Mouse (Mus musculus) thymus, adult 2 months (tissue): ENCODE data around the gene 1190005I06Rik. TPM values are rescaled to one million over a fixed set of nuclear protein-coding genes. Genes with fewer than 3 reads are reported as not detected.

Source experiments
- DNase-seq: peaks from one replicate; pipeline ENCODE4 v3.0.0; 2021
- H3K27ac ChIP-seq: fragments of 200-500 bp; 2 replicates; pipeline ENCODE4 v1.5.1; 2012; ENCODE audit warnings: low read length, control low read depth; ENCODE audit not compliant: control insufficient read depth, insufficient read depth
- H3K27me3 ChIP-seq: fragments of 200-500 bp; 2 replicates; pipeline ENCODE4 v1.6.1; 2012; ENCODE audit warnings: mild to moderate bottlenecking, low read length, moderate library complexity, mixed read lengths; ENCODE audit not compliant: control insufficient read depth, insufficient read depth
- H3K36me3 ChIP-seq: fragments of 200-500 bp; 2 replicates; pipeline ENCODE4 v1.6.1; 2012; ENCODE audit warnings: mild to moderate bottlenecking, low read length, moderate library complexity; ENCODE audit not compliant: control insufficient read depth, insufficient read depth
- H3K4me1 ChIP-seq: fragments of 200-500 bp; replicated peaks from 2 replicates; pipeline ENCODE4 v1.6.1; 2012; ENCODE audit warnings: low read length; ENCODE audit not compliant: control insufficient read depth, insufficient read depth
- H3K4me3 ChIP-seq: fragments of 200-500 bp; 2 replicates; pipeline ENCODE4 v1.5.1; 2012; ENCODE audit warnings: mild to moderate bottlenecking, low read length, control low read depth, moderate library complexity; ENCODE audit not compliant: control insufficient read depth, insufficient read depth
- CTCF ChIP-seq: fragments of 200-500 bp; IDR thresholded peaks from 2 replicates; pipeline ENCODE4 v1.5.1; 2012; ENCODE audit warnings: mild to moderate bottlenecking, control low read depth, low read length, moderate library complexity, borderline replicate concordance; ENCODE audit not compliant: control insufficient read depth, poor library complexity, insufficient read depth; ENCODE audit errors: extremely low read depth
- POLR2A ChIP-seq: fragments of 200-500 bp; IDR thresholded peaks from 2 replicates; pipeline ENCODE4 v1.6.1; 2012; ENCODE audit warnings: mild to moderate bottlenecking, low read length, control low read depth, moderate library complexity; ENCODE audit not compliant: control insufficient read depth, poor library complexity, insufficient read depth; ENCODE audit errors: extremely low read depth
- WGBS: fragments of 180-500 bp; shearing (Covaris S2); methylation state at CpG from one replicate; pipeline ENCODE4 v1.1.7; 2018; 5-methylcytosine and 5-hydroxymethylcytosine counted together
- polyA plus RNA-seq: library from polyadenylated mRNA; depleted of rRNA; stranded (reverse); fragments of >200 nt; gene quantifications from 2 replicates; pipeline ENCODE4 v1.2.3, GENCODE M21; 2012

1190005I06Rik gene
- polyA plus RNA-seq, 1 experiment, result 5.6 TPM

DNA sequence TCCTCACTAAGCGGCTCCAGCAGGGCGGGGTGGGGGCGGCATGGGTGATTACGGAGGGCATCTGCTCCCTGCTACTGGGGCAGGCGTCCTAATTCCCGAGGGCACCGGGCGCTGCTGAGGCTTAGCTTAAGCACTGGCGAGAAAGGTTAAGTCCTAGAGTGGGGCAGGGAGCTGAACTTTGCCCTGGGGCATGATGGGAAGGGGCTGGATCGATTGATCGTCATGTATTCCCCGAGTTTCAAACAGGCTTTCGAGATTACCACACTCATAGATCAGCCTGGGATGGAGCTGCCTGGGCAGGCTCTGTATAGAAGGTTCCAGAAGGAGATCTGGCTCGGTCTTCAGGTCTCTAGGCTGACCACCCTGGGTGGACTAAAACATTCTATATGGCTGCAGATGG, 25.3 kb downstream of the 1190005I06Rik start:
- no peak for TF ChIP-seq POLR2A
- TF ChIP-seq CTCF, result no peak
- Histone ChIP-seq H3K4me3 (no peak overlapping the region), H3K36me3 (no peaks in the 10 kb centered on the region), H3K4me1 (no peaks in the 10 kb centered on the region), H3K27ac (no peak overlapping the region), H3K27me3 (no peaks in the 10 kb centered on the region)
- no peak for DNase-seq
- 97% methylated on average over 14 of the region's 14 CpGs for WGBS

DNA sequence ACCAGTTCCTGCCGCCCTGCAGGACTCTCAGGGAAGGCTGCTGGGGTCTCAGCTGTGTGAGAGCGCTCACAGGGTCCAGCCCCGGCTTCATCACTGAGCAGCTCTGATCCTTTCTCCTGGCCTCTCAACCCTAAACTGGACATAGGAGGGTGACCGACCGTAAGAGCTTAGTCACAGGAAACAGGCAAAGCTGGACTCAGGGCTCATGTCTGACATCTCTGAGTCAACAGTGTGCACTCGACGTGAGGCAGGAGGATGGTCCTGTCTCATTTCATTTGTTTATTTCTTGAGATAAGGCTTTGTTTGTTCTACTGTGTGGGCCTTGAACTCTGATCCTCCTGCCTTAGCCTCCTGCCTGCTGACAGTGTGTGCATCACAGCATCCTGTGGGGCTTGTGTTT, 27.0 kb downstream of the 1190005I06Rik start:
- WGBS, result 91% methylated on average over 7 of the region's 7 CpGs
- no peak overlapping the region for H3K27ac ChIP-seq
- DNase-seq, result no peak

DNA sequence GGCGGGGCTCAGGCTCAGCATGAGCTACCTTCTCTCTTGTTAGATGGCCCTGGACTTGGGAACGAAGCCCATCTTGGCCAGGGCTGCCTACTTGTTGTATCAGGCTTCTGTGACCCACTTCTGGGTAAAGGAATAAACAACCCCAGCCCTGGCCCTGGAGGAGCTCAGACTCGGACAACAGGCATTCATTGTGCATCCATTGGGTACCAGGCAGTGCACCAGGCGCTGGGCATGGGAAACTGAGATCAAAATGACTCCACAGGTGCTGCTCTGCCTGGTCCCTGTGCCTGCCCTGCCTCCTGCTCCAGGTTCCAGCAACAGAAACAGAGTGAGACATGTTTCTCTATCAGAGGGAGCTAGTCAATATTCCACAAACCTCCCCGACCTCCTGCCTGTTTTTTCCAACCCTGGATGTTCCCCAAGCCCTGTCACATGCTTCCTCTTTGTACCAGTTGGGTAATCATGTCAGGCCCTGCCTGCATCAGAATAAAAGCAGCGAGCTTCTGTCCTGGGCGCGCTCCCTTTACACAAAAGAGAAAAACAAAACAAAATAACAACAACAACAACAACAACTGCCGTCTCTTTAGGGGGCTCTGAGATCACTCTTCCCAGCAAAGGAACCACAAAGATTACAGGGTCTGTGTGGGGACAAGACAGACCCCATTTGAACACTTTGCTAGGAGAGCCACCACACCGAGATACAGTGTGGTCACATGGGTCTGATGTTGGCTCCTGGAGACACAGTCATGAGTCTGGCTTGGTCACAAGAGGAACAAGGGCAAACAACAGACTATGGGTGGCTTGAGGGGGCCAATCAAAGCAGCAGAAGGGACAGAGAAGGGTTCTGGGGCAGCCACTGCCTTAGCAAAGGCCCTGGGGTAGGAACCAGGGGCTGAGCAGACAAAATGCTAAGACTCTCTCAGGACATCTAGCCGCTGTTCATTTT, 27.9 kb downstream of the 1190005I06Rik start:
- DNase-seq, result no peak
- 83% methylated on average over 11 of the region's 11 CpGs for WGBS
- no peaks in the 10 kb centered on the region for H3K27me3 ChIP-seq
- no peak overlapping the region for H3K27ac ChIP-seq
- no peaks in the 10 kb centered on the region for H3K4me1 ChIP-seq
- TF ChIP-seq POLR2A (no peak), CTCF (no peak)
- no peak overlapping the region for H3K4me3 ChIP-seq
- no peaks in the 10 kb centered on the region for H3K36me3 ChIP-seq

More for the DNA sequence above, 27.0 kb downstream of the 1190005I06Rik start:
- Histone ChIP-seq H3K4me1 (no peaks in the 10 kb centered on the region), H3K27me3 (no peaks in the 10 kb centered on the region), H3K4me3 (no peak overlapping the region), H3K36me3 (no peaks in the 10 kb centered on the region)
- TF ChIP-seq POLR2A (no peak), CTCF (no peak)

DNA sequence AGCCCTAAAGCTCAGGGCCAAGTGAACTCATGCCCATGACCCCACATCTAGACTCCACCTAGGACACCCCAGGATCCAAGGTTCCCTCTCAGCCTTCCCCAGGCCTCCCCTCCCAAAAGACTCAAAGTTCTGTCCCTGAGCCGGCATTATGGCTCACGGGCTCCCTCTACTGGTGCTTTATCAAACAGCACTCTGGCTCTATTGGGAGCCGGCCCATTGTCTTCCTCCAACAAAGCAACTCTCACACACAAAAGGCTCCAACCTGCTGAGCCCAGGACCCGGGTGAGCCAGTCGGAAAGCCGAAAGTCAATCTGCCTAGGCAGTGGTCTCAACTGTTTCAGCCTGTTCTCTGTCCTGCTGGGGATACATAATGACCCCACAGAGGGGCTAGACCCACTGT, 29.3 kb downstream of the 1190005I06Rik start:
- Histone ChIP-seq H3K36me3 (no peaks in the 10 kb centered on the region), H3K4me3 (no peak overlapping the region), H3K27ac (no peak overlapping the region), H3K4me1 (no peaks in the 10 kb centered on the region), H3K27me3 (no peaks in the 10 kb centered on the region)
- 2% methylated on average over 6 of the region's 6 CpGs for WGBS
- TF ChIP-seq CTCF (peak; percentile 81), POLR2A (no peak)
- peak; percentile 74 for DNase-seq

DNA sequence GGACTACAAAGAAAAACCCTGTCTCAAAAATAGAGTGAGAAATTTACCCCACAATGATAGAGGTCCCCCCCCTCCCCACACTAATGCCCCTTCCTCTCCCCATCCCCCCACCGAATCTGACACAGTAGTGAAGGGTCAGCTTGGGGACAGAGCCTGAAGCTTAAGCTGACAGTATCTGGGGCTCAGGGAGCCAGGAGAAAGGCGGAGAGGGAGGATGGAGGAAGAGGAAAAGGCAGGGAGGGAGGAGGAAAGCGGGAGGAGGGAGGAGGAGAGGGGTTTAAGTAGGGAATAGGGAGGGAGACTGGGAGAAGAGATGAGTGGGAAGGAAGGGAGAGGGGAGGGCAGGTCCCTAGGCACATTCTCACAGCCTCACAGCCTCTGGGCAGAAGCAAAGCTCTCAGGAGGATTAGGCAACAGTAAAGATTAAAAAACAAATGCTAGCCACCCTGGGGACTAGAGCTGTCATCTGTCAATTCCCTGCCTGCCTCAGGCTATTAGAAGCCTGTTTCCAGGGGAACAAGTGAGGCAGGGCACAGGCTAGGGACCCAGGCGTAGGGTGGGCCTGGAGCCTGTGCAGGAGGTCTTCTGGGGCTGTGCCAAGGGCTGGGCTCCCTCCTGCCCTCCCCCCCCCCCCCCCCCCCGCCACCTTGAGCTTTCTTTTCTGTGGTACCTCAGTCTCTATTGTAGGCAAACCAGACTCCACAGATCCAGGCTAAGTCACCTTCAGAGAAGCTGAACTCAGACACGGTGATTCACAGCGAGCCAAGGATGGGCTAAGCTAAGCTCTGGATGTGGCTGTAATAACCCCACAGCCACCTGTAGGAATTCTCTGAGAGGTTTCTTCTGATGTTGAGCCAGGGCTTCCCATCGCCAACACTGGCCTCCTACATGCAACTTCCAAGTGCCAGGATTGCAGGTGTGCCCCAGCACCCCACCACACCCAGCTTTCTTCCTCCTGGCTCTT, 30.5 kb downstream of the 1190005I06Rik start:
- Histone ChIP-seq H3K27me3 (no peaks in the 10 kb centered on the region), H3K4me3 (no peak overlapping the region), H3K27ac (no peak overlapping the region), H3K4me1 (no peaks in the 10 kb centered on the region), H3K36me3 (no peaks in the 10 kb centered on the region)
- no peak for DNase-seq
- WGBS, result 87% methylated on average over 8 of the region's 8 CpGs
- TF ChIP-seq CTCF (no peak), POLR2A (no peak)

DNA sequence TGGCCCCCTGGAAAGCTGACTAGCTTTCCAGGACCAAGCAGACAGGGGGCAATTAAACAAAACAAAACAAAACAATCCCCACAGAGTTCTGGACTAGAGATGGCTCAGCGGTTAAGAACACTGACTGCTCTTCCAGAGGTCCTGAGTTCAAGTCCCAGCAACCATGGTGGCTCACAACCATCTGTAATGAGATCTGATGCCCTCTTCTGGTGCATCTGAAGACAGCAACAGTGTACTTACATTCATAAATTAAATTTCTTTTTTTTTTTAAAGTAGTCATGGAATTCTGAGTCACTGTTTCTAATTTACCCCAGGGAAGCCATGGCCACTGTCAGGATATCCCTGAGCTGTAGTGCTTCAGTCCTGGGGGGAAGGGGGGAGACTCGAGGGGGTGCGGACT, 32.9 kb downstream of the 1190005I06Rik start:
- no peak for DNase-seq
- Histone ChIP-seq H3K27me3 (no peaks in the 10 kb centered on the region), H3K4me3 (no peak overlapping the region), H3K36me3 (no peaks in the 10 kb centered on the region), H3K4me1 (no peaks in the 10 kb centered on the region), H3K27ac (no peak overlapping the region)
- no peak for TF ChIP-seq POLR2A
- no peak for TF ChIP-seq CTCF
- WGBS, result 95% methylated on average over 3 of the region's 3 CpGs
